In the genomic region with DNA sequence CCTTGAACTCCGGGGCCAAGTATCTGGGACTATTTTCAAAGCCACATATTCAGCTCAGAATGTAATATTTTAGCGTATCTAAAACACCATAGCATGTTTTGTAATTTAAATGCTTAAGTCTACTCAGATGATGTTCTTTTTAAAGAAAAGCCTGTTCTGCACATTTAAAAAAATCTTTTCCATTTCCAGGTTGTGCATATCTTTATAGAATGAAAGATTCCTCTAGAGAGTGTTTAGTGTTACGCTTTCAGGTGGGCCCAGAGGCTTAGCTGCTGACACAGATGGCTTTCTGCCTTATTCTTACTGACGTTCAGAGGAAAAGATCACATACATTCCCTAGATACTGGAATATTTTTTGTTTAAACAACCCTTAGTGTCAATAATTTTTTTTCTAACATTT, we compare ENCODE assay signal across 26 mouse cellular contexts.
DNase-seq lines count a peak whose midpoint lies in the region; ATAC-seq lines count a peak whose summit lies in the region.
"Had no signal": no experiment of that assay in that cellular context is flagged by ENCODE, and none has a peak within 500 bp of the region (broad histone marks: within the 10 kb centered on the region; RNA-seq: fewer than 3 reads in every experiment).

No protein-coding gene starts in this region.

- 73% methylated on average over 4 of the region's 4 CpGs for WGBS in midbrain, embryonic 14.5 days
- 72% methylated on average over 4 of the region's 4 CpGs for WGBS in midbrain, embryonic 16.5 days

- ATAC-seq in frontal cortex, adult (ENCODE audit: low TSS enrichment), result peak; percentile 94
- no peak for ATAC-seq in midbrain, embryonic 14.5 days (ENCODE audit: low FRiP score, low TSS enrichment)
- ATAC-seq in midbrain, embryonic 16.5 days, result no peak
- ATAC-seq: activated CD4-positive, CD25-positive, alpha-beta regulatory T cell, adult 4 months; CD4-positive, CD25-positive, alpha-beta regulatory T cell, adult 4 months; forebrain, embryonic 13.5 days; forebrain, embryonic 15.5 days; forebrain, postnatal 0 days; Patski had no signal

- no peak for DNase-seq in frontal cortex, postnatal 10 days (ENCODE audit: low spot score in 2 of 2)
- DNase-seq in midbrain, embryonic 14.5 days, result peak; percentile 4
- DNase-seq in brain, adult 2 months (ENCODE audit: low read depth, low spot score), result peak; percentile 10
- DNase-seq in embryo, embryonic 10 days (ENCODE audit: low spot score), result no peak
- DNase-seq: adrenal gland, adult 8-10 months; adrenal gland, postnatal 14 days; adrenal gland, postnatal 36 days; B cell, adult 2 months; cerebellum, adult 11 months; cerebellum, adult 18-20 months; cerebellum, adult 8-10 months; cerebellum, adult 9-11 months; cerebellum, postnatal 14 days; cerebellum, postnatal 36 days; forebrain, postnatal 0 days had no signal

- no peak overlapping the region for H3K4me3 ChIP-seq in midbrain, embryonic 14.5 days (replicated peaks; ENCODE audit: low read depth, low read length)
- no peak overlapping the region for H3K4me3 ChIP-seq in midbrain, embryonic 16.5 days (ENCODE audit: low read depth, low read length)
- H3K4me3 ChIP-seq: embryonic facial prominence, embryonic 10.5 days; embryonic facial prominence, embryonic 12.5 days; forebrain, embryonic 13.5 days; forebrain, embryonic 15.5 days had no signal

- no peaks in the 10 kb centered on the region for H3K9me3 ChIP-seq in midbrain, embryonic 14.5 days (ENCODE audit: control insufficient read depth, low read length)
- H3K9me3 ChIP-seq in midbrain, embryonic 16.5 days (replicated peaks; ENCODE audit: control insufficient read depth, low read length, poor library complexity, severe bottlenecking), result no peaks in the 10 kb centered on the region
- H3K9me3 ChIP-seq: embryonic facial prominence, embryonic 10.5 days; embryonic facial prominence, embryonic 12.5 days; forebrain, embryonic 13.5 days; forebrain, embryonic 15.5 days; G1E had no signal

- H3K27ac ChIP-seq in midbrain, embryonic 14.5 days (replicated peaks; ENCODE audit: low read depth, low read length), result no peak overlapping the region
- H3K27ac ChIP-seq in midbrain, embryonic 16.5 days (ENCODE audit: low read length), result no peak overlapping the region
- H3K27ac ChIP-seq: embryonic facial prominence, embryonic 10.5 days; embryonic facial prominence, embryonic 12.5 days; forebrain, embryonic 13.5 days; forebrain, embryonic 15.5 days had no signal

- H3K9ac ChIP-seq in midbrain, embryonic 14.5 days (replicated peaks; ENCODE audit: low read length), result no peak overlapping the region
- no peak overlapping the region for H3K9ac ChIP-seq in midbrain, embryonic 16.5 days (ENCODE audit: low read depth, low read length)
- H3K9ac ChIP-seq: embryonic facial prominence, embryonic 12.5 days; forebrain, embryonic 13.5 days; forebrain, embryonic 15.5 days; forebrain, postnatal 0 days had no signal

- H3K4me2 ChIP-seq in midbrain, embryonic 14.5 days (ENCODE audit: low read length), result no peak overlapping the region
- H3K4me2 ChIP-seq in midbrain, embryonic 16.5 days (ENCODE audit: low read length), result no peak overlapping the region
- H3K4me2 ChIP-seq: embryonic facial prominence, embryonic 12.5 days; forebrain, embryonic 13.5 days; forebrain, embryonic 15.5 days had no signal

- no peaks in the 10 kb centered on the region for H3K4me1 ChIP-seq in midbrain, embryonic 14.5 days (ENCODE audit: control insufficient read depth, insufficient read depth, low read length)
- H3K4me1 ChIP-seq in midbrain, embryonic 16.5 days (ENCODE audit: control insufficient read depth, insufficient read depth, low read length), result no peaks in the 10 kb centered on the region
- H3K4me1 ChIP-seq: embryonic facial prominence, embryonic 10.5 days; embryonic facial prominence, embryonic 12.5 days; forebrain, embryonic 13.5 days; forebrain, embryonic 15.5 days had no signal

- H3K36me3 ChIP-seq in midbrain, embryonic 14.5 days (ENCODE audit: control insufficient read depth, insufficient read depth, low read length), result no peaks in the 10 kb centered on the region
- H3K36me3 ChIP-seq in midbrain, embryonic 16.5 days (ENCODE audit: control insufficient read depth, insufficient read depth, low read length), result no peaks in the 10 kb centered on the region
- H3K36me3 ChIP-seq: embryonic facial prominence, embryonic 10.5 days; embryonic facial prominence, embryonic 12.5 days; forebrain, embryonic 15.5 days; G1E had no signal

- H3K27me3 ChIP-seq in midbrain, embryonic 14.5 days (ENCODE audit: control insufficient read depth, insufficient read depth, low read length), result no peaks in the 10 kb centered on the region
- no peaks in the 10 kb centered on the region for H3K27me3 ChIP-seq in midbrain, embryonic 16.5 days (ENCODE audit: control insufficient read depth, insufficient read depth, low read depth, low read length)
- H3K27me3 ChIP-seq: CH12.LX; embryonic facial prominence, embryonic 12.5 days; forebrain, embryonic 13.5 days; forebrain, embryonic 15.5 days had no signal

Comparison
In these comparisons a context has a peak if more than half of its experiments do, and no peak if none do; other contexts are left out.
1. DNase-seq: peak in midbrain, embryonic 14.5 days (single experiment) and brain, adult 2 months (single experiment); none in frontal cortex, postnatal 10 days (0 of 2) and embryo, embryonic 10 days (single experiment).